ENCODE assay signal across 9 mouse cellular contexts in genomic region chr17:43114086-43114581, GRCm38 (mm10).
A peak's percentile ranks its signal among the peaks of the same experiment; 100 is the strongest.
DNase-seq lines count a peak whose midpoint lies in the region; ATAC-seq and TF ChIP-seq lines count a peak whose summit lies in the region.
"Had no signal": no experiment of that assay in that cellular context is flagged by ENCODE, and none has a peak within 500 bp of the region (broad histone marks: within the 10 kb centered on the region; RNA-seq: fewer than 3 reads in every experiment).

No protein-coding gene starts in this region.

- no peak for TF ChIP-seq EP300 in lung, postnatal 0 days (IDR thresholded peaks at IDR 0.05)

- no peak overlapping the region for H3K9ac ChIP-seq in midbrain, embryonic 12.5 days (replicated peaks)
- H3K9ac ChIP-seq in lung, postnatal 0 days (replicated peaks; ENCODE audit: low read depth): no peak overlapping the region
- H3K9ac ChIP-seq: lung, embryonic 15.5 days had no signal

- no peak overlapping the region for H3K4me2 ChIP-seq in midbrain, embryonic 12.5 days (replicated peaks)
- H3K4me2 ChIP-seq in lung, postnatal 0 days (replicated peaks; ENCODE audit: low read depth, low read length): no peak overlapping the region
- H3K4me2 ChIP-seq: lung, embryonic 15.5 days had no signal

- peak; percentile 81 for ATAC-seq in Patski
- peak; percentile 63 for ATAC-seq in midbrain, embryonic 12.5 days (ENCODE audit: low FRiP score, low read depth)
- ATAC-seq in lung, postnatal 0 days: no peak

- H3K4me1 ChIP-seq in cerebellum, adult 2 months (ENCODE audit: control insufficient read depth, insufficient read depth, low read length): no peaks in the 10 kb centered on the region
- 0 out of 2 replicates have a peak, but pooled peaks cover 3% of the 10 kb centered on the region for H3K4me1 ChIP-seq in midbrain, embryonic 12.5 days
- H3K4me1 ChIP-seq in lung, postnatal 0 days (ENCODE audit: insufficient read depth, low read depth, low read length): no peaks in the 10 kb centered on the region
- H3K4me1 ChIP-seq: lung, embryonic 15.5 days had no signal

- in situ Hi-C loops in Patski (cut with MboI; ENCODE audit: low pct_unique_long_range_greater_than_20kb): no loop called here

- H3K36me3 ChIP-seq in midbrain, embryonic 12.5 days: no peaks in the 10 kb centered on the region
- H3K36me3 ChIP-seq in lung, postnatal 0 days (ENCODE audit: insufficient read depth, low read length): no peaks in the 10 kb centered on the region
- H3K36me3 ChIP-seq: lung, embryonic 15.5 days had no signal

- H3K9me3 ChIP-seq in midbrain, embryonic 12.5 days: no peaks in the 10 kb centered on the region
- no peaks in the 10 kb centered on the region for H3K9me3 ChIP-seq in lung, postnatal 0 days (ENCODE audit: low read length)
- H3K9me3 ChIP-seq: lung, embryonic 15.5 days had no signal

- DNase-seq in cerebellum, postnatal 14 days: peak; percentile 35 to 43
- no peak for DNase-seq in cerebellum, adult 2 months
- DNase-seq in Patski (ENCODE audit: low read depth, low spot score): no peak
- DNase-seq in kidney, adult 9 months: peak; percentile 68
- no peak for DNase-seq in embryo, embryonic 10.5 days (ENCODE audit: low spot score)
- no peak for DNase-seq in cerebellum, adult 8-10 months
- DNase-seq in lung, postnatal 0 days (ENCODE audit: low spot score): no peak

- POLR2A ChIA-PET in Patski (lab: Charles Lee): interaction anchor here (1.1 kb wide), 1 partner anchor 12 kb away, joined by 3 read pairs; no protein-coding TSS in a partner anchor

- TF ChIP-seq POLR2A in cerebellum, adult 2 months (IDR thresholded peaks at IDR 0.05; ENCODE audit: borderline replicate concordance, insufficient read depth, low read length): no peak

- TF ChIP-seq CTCF in cerebellum, adult 2 months (IDR thresholded peaks at IDR 0.05; ENCODE audit: borderline replicate concordance, insufficient read depth, low read depth, low read length): no peak
- no peak for TF ChIP-seq CTCF in Patski (IDR thresholded peaks at IDR 0.05)
- no peak for TF ChIP-seq CTCF in lung, postnatal 0 days (IDR thresholded peaks at IDR 0.05)

- H3K27ac ChIP-seq in cerebellum, adult 2 months (ENCODE audit: insufficient read depth, low read length): no peak overlapping the region
- no peak overlapping the region for H3K27ac ChIP-seq in midbrain, embryonic 12.5 days (replicated peaks)
- no peak overlapping the region for H3K27ac ChIP-seq in lung, postnatal 0 days (ENCODE audit: low read length)
- H3K27ac ChIP-seq: lung, embryonic 15.5 days had no signal

- WGBS in cerebellum, adult 2 months: 23% methylated on average over 8 of the region's 8 CpGs
- 75% methylated on average over 8 of the region's 8 CpGs for WGBS in midbrain, embryonic 12.5 days
- WGBS in lung, postnatal 0 days: 52% methylated on average over 8 of the region's 8 CpGs

- H3K27me3 ChIP-seq in cerebellum, adult 2 months (ENCODE audit: control insufficient read depth, insufficient read depth, low read length): no peaks in the 10 kb centered on the region
- H3K27me3 ChIP-seq in Patski: no peaks in the 10 kb centered on the region
- H3K27me3 ChIP-seq in midbrain, embryonic 12.5 days: no peaks in the 10 kb centered on the region
- no peaks in the 10 kb centered on the region for H3K27me3 ChIP-seq in lung, postnatal 0 days (replicated peaks; ENCODE audit: insufficient read depth, low read length)
- H3K27me3 ChIP-seq: lung, embryonic 15.5 days had no signal

- CTCF ChIA-PET in Patski (lab: Charles Lee): interaction anchor here (1.0 to 1.5 kb wide), 2 partner anchors 20 to 116 kb away, joined by 3 read pairs; no protein-coding TSS in a partner anchor

- no peak overlapping the region for H3K4me3 ChIP-seq in cerebellum, adult 2 months (replicated peaks; ENCODE audit: insufficient read depth, low read depth, low read length)
- no peak overlapping the region for H3K4me3 ChIP-seq in midbrain, embryonic 12.5 days
- H3K4me3 ChIP-seq in lung, postnatal 0 days (ENCODE audit: low read depth, low read length): no peak overlapping the region
- H3K4me3 ChIP-seq: lung, embryonic 15.5 days had no signal

Comparison
In these comparisons a context has a peak if more than half of its experiments do, and no peak if none do; other contexts are left out.
1. DNase-seq: peak in cerebellum, postnatal 14 days (2 of 2) and kidney, adult 9 months (single experiment); none in cerebellum, adult 2 months (0 of 2), Patski (single experiment), embryo, embryonic 10.5 days (single experiment), cerebellum, adult 8-10 months (single experiment) and lung, postnatal 0 days (single experiment).